Mouse (Mus musculus): ENCODE results near the gene Ipmk. TPM values are rescaled to one million over a fixed set of nuclear protein-coding genes. Genes with fewer than 3 reads are reported as not detected.

The Ipmk gene
- total RNA-seq, 1 experiment, result 41.9 TPM

GRCm38 (mm10) chr10:71343130-71343529 lies 4.4 kb upstream of the Ipmk start:
- no peak for DNase-seq (ENCODE audit: low read depth, low spot score)
- no peak overlapping the region for H3K9ac ChIP-seq (ENCODE audit: insufficient read depth, low read depth, low read length, poor library complexity, severe bottlenecking)
- no peak overlapping the region for H3K4me3 ChIP-seq (ENCODE audit: insufficient read depth in 1 of 2, low read depth in 1 of 2, low read length in 2 of 2, poor library complexity in 1 of 2, severe bottlenecking in 1 of 2)
- H3K27ac ChIP-seq (ENCODE audit: insufficient read depth, low read depth, low read length, poor library complexity, severe bottlenecking), result no peak overlapping the region
- H3K4me1 ChIP-seq (ENCODE audit: control insufficient read depth in 2 of 2, insufficient read depth in 2 of 2, low read length in 2 of 2, poor library complexity in 1 of 2), result peaks cover 0 to 17% of the 10 kb centered on the region in 2 experiments; a peak in 3 of 4 replicates
- no peak for TF ChIP-seq HCFC1 (IDR thresholded peaks at IDR 0.05; ENCODE audit: borderline replicate concordance, insufficient read depth, low read length)
- TF ChIP-seq ZNF384 (IDR thresholded peaks at IDR 0.05; ENCODE audit: low read depth, low read length), result no peak
- TF ChIP-seq MAFK (IDR thresholded peaks at IDR 0.05; ENCODE audit: insufficient read depth, low read depth, low read length), result no peak
- no peak for TF ChIP-seq CHD2 (IDR thresholded peaks at IDR 0.05; ENCODE audit: low read depth, low read length)
- TF ChIP-seq ZC3H11A (IDR thresholded peaks at IDR 0.05; ENCODE audit: borderline replicate concordance, low read depth, low read length), result no peak
- in situ Hi-C loops (cut with MboI; ENCODE audit: low sequenced_read_pairs in 2 of 2, unreplicated experiment in 2 of 2), result no loop called here
- H3K9me3 ChIP-seq (ENCODE audit: control insufficient read depth, insufficient read depth, low read depth, low read length), result no peaks in the 10 kb centered on the region
- peaks cover 3% of the 10 kb centered on the region; the same call in 1 of the 2 replicates for H3K36me3 ChIP-seq (ENCODE audit: control insufficient read depth, insufficient read depth, low read length, poor library complexity, severe bottlenecking)

- Histone ChIP-seq H3K4me1 (ENCODE audit: control insufficient read depth in 2 of 2, insufficient read depth in 2 of 2, low read length in 2 of 2, poor library complexity in 1 of 2) (peaks cover 0 to 17% of the 10 kb centered on the region in 2 experiments; a peak in 3 of 4 replicates), H3K27ac (ENCODE audit: insufficient read depth, low read depth, low read length, poor library complexity, severe bottlenecking) (no peak overlapping the region), H3K4me3 (ENCODE audit: insufficient read depth in 1 of 2, low read depth in 1 of 2, low read length in 2 of 2, poor library complexity in 1 of 2, severe bottlenecking in 1 of 2) (peak overlapping the region; percentile 92), H3K9me3 (ENCODE audit: control insufficient read depth, insufficient read depth, low read depth, low read length) (no peaks in the 10 kb centered on the region), H3K36me3 (ENCODE audit: control insufficient read depth, insufficient read depth, low read length, poor library complexity, severe bottlenecking) (peaks cover 3% of the 10 kb centered on the region; the same call in 1 of the 2 replicates), H3K9ac (ENCODE audit: insufficient read depth, low read depth, low read length, poor library complexity, severe bottlenecking) (peak overlapping the region; percentile 93)
- no peak for DNase-seq (ENCODE audit: low read depth, low spot score)
- TF ChIP-seq ZNF384 (IDR thresholded peaks at IDR 0.05; ENCODE audit: low read depth, low read length), result no peak
- in situ Hi-C loops (cut with MboI; ENCODE audit: low sequenced_read_pairs in 2 of 2, unreplicated experiment in 2 of 2), result no loop called here
Observed at GRCm38 (mm10) chr10:71343567-71344265, 3.8 kb upstream of the Ipmk start.

- Histone ChIP-seq H3K36me3 (ENCODE audit: control insufficient read depth, insufficient read depth, low read length, poor library complexity, severe bottlenecking) (peaks cover 5% of the 10 kb centered on the region; the same call in 1 of the 2 replicates), H3K27ac (ENCODE audit: insufficient read depth, low read depth, low read length, poor library complexity, severe bottlenecking) (peak within 1 kb of the TSS; percentile 77), H3K4me1 (ENCODE audit: control insufficient read depth in 2 of 2, insufficient read depth in 2 of 2, low read length in 2 of 2, poor library complexity in 1 of 2) (peaks cover 3 to 15% of the 10 kb centered on the region in 2 experiments; a peak in 3 of 4 replicates), H3K9me3 (ENCODE audit: control insufficient read depth, insufficient read depth, low read depth, low read length) (no peaks in the 10 kb centered on the region), H3K9ac (ENCODE audit: insufficient read depth, low read depth, low read length, poor library complexity, severe bottlenecking) (peak within 1 kb of the TSS; percentile 93), H3K4me3 (ENCODE audit: insufficient read depth in 1 of 2, low read depth in 1 of 2, low read length in 2 of 2, poor library complexity in 1 of 2, severe bottlenecking in 1 of 2) (peak within 1 kb of the TSS; percentile 92)
- in situ Hi-C loops (cut with MboI; ENCODE audit: low sequenced_read_pairs in 2 of 2, unreplicated experiment in 2 of 2), result no loop called here
- DNase-seq (ENCODE audit: low read depth, low spot score), result peak; percentile 88
- TF ChIP-seq ZNF384 (IDR thresholded peaks at IDR 0.05; ENCODE audit: low read depth, low read length), result no peak
- no peak for TF ChIP-seq CHD2 (IDR thresholded peaks at IDR 0.05; ENCODE audit: low read depth, low read length)
- TF ChIP-seq ZC3H11A (IDR thresholded peaks at IDR 0.05; ENCODE audit: borderline replicate concordance, low read depth, low read length), result no peak
Observed at GRCm38 (mm10) chr10:71344579-71345143, 2.9 kb upstream of the Ipmk start, which contains the start of gene Cisd1. Cisd1 (minus strand) TSS chr10:71344954.

GRCm38 (mm10) chr10:71346106-71346505 lies 1.5 kb upstream of the Ipmk start:
- Histone ChIP-seq H3K4me1 (ENCODE audit: control insufficient read depth in 2 of 2, insufficient read depth in 2 of 2, low read length in 2 of 2, poor library complexity in 1 of 2) (peaks cover 3 to 7% of the 10 kb centered on the region in 2 experiments; a peak in 3 of 4 replicates), H3K27ac (ENCODE audit: insufficient read depth, low read depth, low read length, poor library complexity, severe bottlenecking) (peak overlapping the region; percentile 97; the same call in 1 of the 2 replicates), H3K36me3 (ENCODE audit: control insufficient read depth, insufficient read depth, low read length, poor library complexity, severe bottlenecking) (peaks cover 8% of the 10 kb centered on the region; the same call in 1 of the 2 replicates), H3K9ac (ENCODE audit: insufficient read depth, low read depth, low read length, poor library complexity, severe bottlenecking) (no peak overlapping the region; the same call in 1 of the 2 replicates), H3K9me3 (ENCODE audit: control insufficient read depth, insufficient read depth, low read depth, low read length) (no peaks in the 10 kb centered on the region), H3K4me3 (ENCODE audit: insufficient read depth in 1 of 2, low read depth in 1 of 2, low read length in 2 of 2, poor library complexity in 1 of 2, severe bottlenecking in 1 of 2) (no peak overlapping the region)
- DNase-seq (ENCODE audit: low read depth, low spot score), result no peak
- TF ChIP-seq ZNF384 (IDR thresholded peaks at IDR 0.05; ENCODE audit: low read depth, low read length) (0 out of 2 replicates have a peak, but pooled peaks have one; percentile 16), ZC3H11A (IDR thresholded peaks at IDR 0.05; ENCODE audit: borderline replicate concordance, low read depth, low read length) (no peak)
- in situ Hi-C loops (cut with MboI; ENCODE audit: low sequenced_read_pairs in 2 of 2, unreplicated experiment in 2 of 2), result no loop called here

All from ES-E14 (cell line).